Mouse (Mus musculus): ENCODE data around the gene Tppp. TPM values are rescaled to one million over a fixed set of nuclear protein-coding genes. Genes with fewer than 3 reads are reported as not detected.
A peak's percentile ranks its signal among the peaks of the same experiment; 100 is the strongest.
"Not testable (repeated sequence)": the region's sequence is repeated elsewhere in the genome, so short reads cannot be mapped to it uniquely, and the experiment has no call there.

The Tppp gene
- polyA plus RNA-seq, 2 experiments = 1.8 to 2.4 TPM

- TF ChIP-seq POLR2A (IDR thresholded peaks at IDR 0.05; ENCODE audit: borderline replicate concordance, extremely low read depth, insufficient read depth, insufficient read length) = 0 out of 2 replicates have a peak, but pooled peaks have one; percentile 71
- H3K4me2 ChIP-seq (replicated peaks; ENCODE audit: low read depth, low read length, severe bottlenecking) = peak within 1 kb of the TSS; percentile 54
- WGBS = 4% methylated on average over 45 of the region's 48 CpGs
- peak within 1 kb of the TSS; percentile 77 for H3K4me3 ChIP-seq (replicated peaks; ENCODE audit: low read length)
- peak within 1 kb of the TSS; percentile 84 for H3K9ac ChIP-seq (ENCODE audit: low read depth, low read length, severe bottlenecking)
- no peaks in the 10 kb centered on the region for H3K9me3 ChIP-seq (ENCODE audit: control insufficient read depth, low read length)
- DNase-seq (ENCODE audit: low spot score) = peak; percentile 93
- no peaks in the 10 kb centered on the region for H3K4me1 ChIP-seq (ENCODE audit: control insufficient read depth, insufficient read depth, low read length)
- no peaks in the 10 kb centered on the region for H3K27me3 ChIP-seq (ENCODE audit: control insufficient read depth, insufficient read depth, low read length)
- peak; percentile 97 for ATAC-seq (ENCODE audit: low FRiP score, low read depth)
- peak within 1 kb of the TSS; percentile 81 for H3K27ac ChIP-seq (replicated peaks; ENCODE audit: low read depth, low read length)
- peaks cover 13% of the 10 kb centered on the region for H3K36me3 ChIP-seq (ENCODE audit: control insufficient read depth, insufficient read depth, low read length)
Measured at GRCm38 (mm10) chr13:74061613-74062377, 52.6 kb downstream of the Tppp start, which contains the start of gene Cep72. Gene Cep72, minus strand, starts transcription at chr13:74062299.

GRCm38 (mm10) chr13:74062378-74063128 is 53.3 kb downstream of the Tppp start:
- Histone ChIP-seq H3K36me3 (ENCODE audit: control insufficient read depth, insufficient read depth, low read length) (peaks cover 7% of the 10 kb centered on the region), H3K4me1 (ENCODE audit: control insufficient read depth, insufficient read depth, low read length) (no peaks in the 10 kb centered on the region), H3K27me3 (ENCODE audit: control insufficient read depth, insufficient read depth, low read length) (no peaks in the 10 kb centered on the region), H3K27ac (replicated peaks; ENCODE audit: low read depth, low read length) (peak overlapping the region; percentile 81), H3K9me3 (ENCODE audit: control insufficient read depth, low read length) (no peaks in the 10 kb centered on the region), H3K4me3 (replicated peaks; ENCODE audit: low read length) (peak overlapping the region; percentile 77), H3K4me2 (replicated peaks; ENCODE audit: low read depth, low read length, severe bottlenecking) (peak overlapping the region; percentile 54), H3K9ac (ENCODE audit: low read depth, low read length, severe bottlenecking) (peak overlapping the region; percentile 84; the same call in 1 of the 2 replicates)
- TF ChIP-seq POLR2A (IDR thresholded peaks at IDR 0.05; ENCODE audit: borderline replicate concordance, extremely low read depth, insufficient read depth, insufficient read length) = no peak
- 24% methylated on average over 10 of the region's 11 CpGs for WGBS
- no peak for ATAC-seq (ENCODE audit: low FRiP score, low read depth)
- DNase-seq (ENCODE audit: low spot score) = no peak

GRCm38 (mm10) chr13:74063340-74064050 is 54.3 kb downstream of the Tppp start:
- no peaks in the 10 kb centered on the region for H3K9me3 ChIP-seq (ENCODE audit: control insufficient read depth, low read length)
- no peak overlapping the region for H3K4me3 ChIP-seq (replicated peaks; ENCODE audit: low read length)
- no peak overlapping the region for H3K9ac ChIP-seq (ENCODE audit: low read depth, low read length, severe bottlenecking)
- H3K27me3 ChIP-seq (ENCODE audit: control insufficient read depth, insufficient read depth, low read length) = no peaks in the 10 kb centered on the region
- TF ChIP-seq POLR2A (IDR thresholded peaks at IDR 0.05; ENCODE audit: borderline replicate concordance, extremely low read depth, insufficient read depth, insufficient read length) = no peak
- H3K36me3 ChIP-seq (ENCODE audit: control insufficient read depth, insufficient read depth, low read length) = no peaks in the 10 kb centered on the region
- WGBS = 81% methylated on average over 1 of the region's 1 CpGs
- no peaks in the 10 kb centered on the region for H3K4me1 ChIP-seq (ENCODE audit: control insufficient read depth, insufficient read depth, low read length)
- H3K4me2 ChIP-seq (replicated peaks; ENCODE audit: low read depth, low read length, severe bottlenecking) = no peak overlapping the region
- H3K27ac ChIP-seq (replicated peaks; ENCODE audit: low read depth, low read length) = no peak overlapping the region
- no peak for DNase-seq (ENCODE audit: low spot score)
- ATAC-seq (ENCODE audit: low FRiP score, low read depth) = no peak

GRCm38 (mm10) chr13:74066576-74066975 is 57.4 kb downstream of the Tppp start:
- Histone ChIP-seq H3K4me2 (replicated peaks; ENCODE audit: low read depth, low read length, severe bottlenecking) (no peak overlapping the region), H3K9ac (ENCODE audit: low read depth, low read length, severe bottlenecking) (no peak overlapping the region), H3K4me1 (ENCODE audit: control insufficient read depth, insufficient read depth, low read length) (no peaks in the 10 kb centered on the region), H3K27ac (replicated peaks; ENCODE audit: low read depth, low read length) (no peak overlapping the region), H3K36me3 (ENCODE audit: control insufficient read depth, insufficient read depth, low read length) (no peaks in the 10 kb centered on the region), H3K9me3 (ENCODE audit: control insufficient read depth, low read length) (no peaks in the 10 kb centered on the region), H3K27me3 (ENCODE audit: control insufficient read depth, insufficient read depth, low read length) (no peaks in the 10 kb centered on the region), H3K4me3 (replicated peaks; ENCODE audit: low read length) (no peak overlapping the region)
- ATAC-seq (ENCODE audit: low FRiP score, low read depth) = no peak
- WGBS = 83% methylated on average over 1 of the region's 1 CpGs
- no peak for TF ChIP-seq POLR2A (IDR thresholded peaks at IDR 0.05; ENCODE audit: borderline replicate concordance, extremely low read depth, insufficient read depth, insufficient read length)
- DNase-seq (ENCODE audit: low spot score) = no peak

- not testable (repeated sequence) for H3K9ac ChIP-seq (ENCODE audit: low read depth, low read length, severe bottlenecking); H3K9me3 ChIP-seq (ENCODE audit: control insufficient read depth, low read length); ATAC-seq (ENCODE audit: low FRiP score, low read depth); H3K27ac ChIP-seq (replicated peaks; ENCODE audit: low read depth, low read length); H3K36me3 ChIP-seq (ENCODE audit: control insufficient read depth, insufficient read depth, low read length); H3K4me2 ChIP-seq (replicated peaks; ENCODE audit: low read depth, low read length, severe bottlenecking); H3K4me3 ChIP-seq (replicated peaks; ENCODE audit: low read length); H3K27me3 ChIP-seq (ENCODE audit: control insufficient read depth, insufficient read depth, low read length); DNase-seq (ENCODE audit: low spot score); H3K4me1 ChIP-seq (ENCODE audit: control insufficient read depth, insufficient read depth, low read length)
- 83% methylated on average over 1 of the region's 1 CpGs for WGBS
Measured at GRCm38 (mm10) chr13:74071244-74071643, 62.0 kb downstream of the Tppp start.
